Mouse (Mus musculus): Measurements from ENCODE around the gene Ccdc124. TPM values are rescaled to one million over a fixed set of nuclear protein-coding genes. Genes with fewer than 3 reads are reported as not detected.
"Not testable (repeated sequence)": the region's sequence is repeated elsewhere in the genome, so short reads cannot be mapped to it uniquely, and the experiment has no call there.

Ccdc124 gene
- polyA plus RNA-seq, 1 experiment from 2014 or later = 79.7 TPM

DNA sequence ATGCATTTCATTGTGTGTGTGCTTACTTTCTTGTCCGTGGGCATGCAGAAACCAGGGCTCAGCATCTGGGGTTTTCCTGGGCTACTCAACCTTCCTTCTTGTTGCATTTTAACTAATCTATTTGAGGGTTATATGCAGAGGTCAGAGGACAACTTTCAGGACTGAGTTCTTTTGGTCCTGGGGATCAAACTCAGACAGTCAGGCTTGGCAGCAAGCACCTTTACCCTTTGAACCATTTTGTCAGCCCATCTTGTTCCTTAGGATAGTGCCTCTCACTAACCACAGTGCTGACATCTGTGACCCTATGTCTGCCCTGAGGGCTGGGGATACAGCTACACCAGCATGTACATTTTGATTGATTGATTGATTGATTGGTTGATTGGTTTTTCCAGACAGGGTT, 45.9 kb downstream of the Ccdc124 start:
- H3K9ac ChIP-seq = no peak overlapping the region
- H3K27ac ChIP-seq = no peak overlapping the region
- H3K27me3 ChIP-seq = peaks cover 4% of the 10 kb centered on the region; the same call in 1 of the 2 replicates
- H3K4me1 ChIP-seq (replicated peaks) = peaks cover 1% of the 10 kb centered on the region
- H3K4me3 ChIP-seq = no peak overlapping the region
- no peaks in the 10 kb centered on the region for H3K36me3 ChIP-seq
- WGBS = 84% methylated on average over 1 of the region's 1 CpGs
- H3K4me2 ChIP-seq = no peak overlapping the region
- ATAC-seq (replicated peaks; ENCODE audit: insufficient number of reproducible peaks, insufficient read depth, low FRiP score, low read depth) = no peak
- H3K9me3 ChIP-seq (replicated peaks) = no peaks in the 10 kb centered on the region

- Histone ChIP-seq H3K27me3 (peaks cover 4% of the 10 kb centered on the region; the same call in 1 of the 2 replicates), H3K4me3 (no peak overlapping the region), H3K27ac (no peak overlapping the region), H3K4me2 (no peak overlapping the region), H3K9ac (no peak overlapping the region), H3K9me3 (replicated peaks) (no peaks in the 10 kb centered on the region), H3K36me3 (no peaks in the 10 kb centered on the region), H3K4me1 (replicated peaks) (no peaks in the 10 kb centered on the region)
- WGBS = 95% methylated on average over 2 of the region's 2 CpGs
- no peak for ATAC-seq (replicated peaks; ENCODE audit: insufficient number of reproducible peaks, insufficient read depth, low FRiP score, low read depth)
These were observed 46.7 kb downstream of the Ccdc124 start for GRCm38 (mm10) chr8:70827010-70827409.

DNA sequence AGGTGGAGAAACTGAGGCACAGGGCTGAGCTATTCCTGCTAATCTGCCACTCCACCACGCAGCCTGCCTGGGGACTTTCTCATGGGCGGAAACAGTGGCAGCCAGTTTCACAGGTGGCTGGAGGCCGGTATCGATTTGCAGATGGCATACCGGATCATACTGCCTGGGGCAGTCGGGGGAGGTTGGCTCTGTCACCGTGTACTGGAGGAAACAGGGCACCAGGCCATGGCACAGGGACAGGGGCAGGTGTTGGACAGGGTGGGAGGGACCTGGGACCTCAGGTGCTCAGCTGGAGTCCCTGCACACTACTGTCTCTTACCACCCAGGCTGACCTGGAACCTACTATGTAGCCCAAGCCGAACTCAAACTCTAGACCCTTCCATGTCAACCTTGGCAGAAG, 47.9 kb downstream of the Ccdc124 start:
- Histone ChIP-seq H3K27ac (no peak overlapping the region), H3K36me3 (no peaks in the 10 kb centered on the region), H3K9ac (no peak overlapping the region), H3K4me2 (no peak overlapping the region), H3K4me3 (no peak overlapping the region), H3K27me3 (peaks cover 7% of the 10 kb centered on the region), H3K9me3 (replicated peaks) (no peaks in the 10 kb centered on the region), H3K4me1 (replicated peaks) (0 out of 2 replicates have a peak, but pooled peaks cover 3% of the 10 kb centered on the region)
- ATAC-seq (replicated peaks; ENCODE audit: insufficient number of reproducible peaks, insufficient read depth, low FRiP score, low read depth) = no peak
- WGBS = 76% methylated on average over 8 of the region's 8 CpGs

- WGBS = 78% methylated on average over 7 of the region's 7 CpGs
- H3K4me2 ChIP-seq = no peak overlapping the region
- H3K9ac ChIP-seq = no peak overlapping the region
- H3K4me3 ChIP-seq = no peak overlapping the region
- 0 out of 2 replicates have a peak, but pooled peaks cover 10% of the 10 kb centered on the region for H3K4me1 ChIP-seq (replicated peaks)
- H3K27me3 ChIP-seq = peaks cover 25% of the 10 kb centered on the region
- no peak overlapping the region for H3K27ac ChIP-seq
- no peaks in the 10 kb centered on the region for H3K36me3 ChIP-seq
- H3K9me3 ChIP-seq (replicated peaks) = peaks cover 5% of the 10 kb centered on the region
- no peak for ATAC-seq (replicated peaks; ENCODE audit: insufficient number of reproducible peaks, insufficient read depth, low FRiP score, low read depth)
These were observed 49.9 kb downstream of the Ccdc124 start for GRCm38 (mm10) chr8:70823802-70824201.

DNA sequence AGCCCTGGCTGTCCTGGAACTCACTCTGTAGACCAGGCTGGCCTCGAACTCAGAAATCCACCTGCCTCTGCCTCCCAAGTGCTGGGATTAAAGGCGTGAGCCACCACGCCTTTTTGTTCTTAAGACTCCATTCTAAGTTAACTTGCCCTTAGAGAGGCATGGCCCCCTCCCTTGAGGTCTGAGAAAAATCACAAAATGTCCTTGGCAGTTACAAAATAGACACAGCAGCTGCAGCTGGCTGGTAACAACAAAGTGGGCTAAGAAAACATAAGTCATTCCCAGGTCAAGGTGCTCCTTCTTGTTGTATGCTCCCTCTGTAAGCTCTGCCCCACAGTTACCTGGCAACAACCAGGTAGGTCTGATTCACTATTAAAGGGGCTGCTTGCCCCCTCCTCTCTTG, 51.1 kb downstream of the Ccdc124 start:
- H3K36me3 ChIP-seq; H3K4me3 ChIP-seq; H3K9ac ChIP-seq; ATAC-seq (replicated peaks; ENCODE audit: insufficient number of reproducible peaks, insufficient read depth, low FRiP score, low read depth); H3K4me2 ChIP-seq; H3K27ac ChIP-seq; H3K4me1 ChIP-seq (replicated peaks): not testable (repeated sequence)
- WGBS = 87% methylated on average over 3 of the region's 3 CpGs
- Histone ChIP-seq H3K9me3 (replicated peaks) (peaks cover 11% of the 10 kb centered on the region), H3K27me3 (peaks cover 29% of the 10 kb centered on the region)

- WGBS = 34% methylated on average over 11 of the region's 11 CpGs
- no peak overlapping the region for H3K4me2 ChIP-seq
- ATAC-seq (replicated peaks; ENCODE audit: insufficient number of reproducible peaks, insufficient read depth, low FRiP score, low read depth) = no peak
- no peak overlapping the region for H3K9ac ChIP-seq
- H3K4me1 ChIP-seq (replicated peaks) = peaks cover 10% of the 10 kb centered on the region; the same call in 1 of the 2 replicates
- no peak overlapping the region for H3K4me3 ChIP-seq
- H3K27ac ChIP-seq = no peak overlapping the region
- peaks cover 32% of the 10 kb centered on the region for H3K27me3 ChIP-seq
- H3K36me3 ChIP-seq = no peaks in the 10 kb centered on the region
- peaks cover 11% of the 10 kb centered on the region for H3K9me3 ChIP-seq (replicated peaks)
These were observed 51.7 kb downstream of the Ccdc124 start for GRCm38 (mm10) chr8:70821992-70822391.

DNA sequence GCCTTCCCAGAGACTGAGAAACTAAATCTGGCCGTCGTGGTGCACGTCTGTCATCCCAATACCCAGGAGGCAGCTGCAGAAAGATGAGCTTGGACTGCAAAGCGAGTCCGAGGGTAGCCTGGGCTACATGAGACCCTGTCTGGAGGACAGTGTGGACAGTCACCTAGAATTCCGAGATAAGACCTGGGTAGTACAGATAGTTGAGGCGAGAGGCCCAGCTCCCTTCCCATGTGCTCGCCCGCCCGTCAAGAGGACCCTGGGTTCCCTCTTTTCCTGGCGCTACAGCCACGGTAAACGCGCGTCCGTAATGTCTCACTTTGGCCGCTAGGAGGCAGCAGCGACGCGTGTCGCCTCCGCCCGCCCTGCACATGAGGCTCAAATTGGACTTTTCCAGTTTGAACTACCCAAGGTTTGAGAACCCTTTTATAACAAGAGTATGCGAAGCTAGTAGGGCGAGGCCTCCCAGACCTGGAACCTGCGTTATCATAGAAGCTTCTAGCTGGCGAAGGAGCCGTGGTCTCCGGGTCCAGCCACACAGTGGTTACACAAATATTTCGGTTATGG, 52.3 kb downstream of the Ccdc124 start:
- no peak overlapping the region for H3K9ac ChIP-seq
- WGBS = 14% methylated on average over 30 of the region's 30 CpGs
- H3K36me3 ChIP-seq = no peaks in the 10 kb centered on the region
- peaks cover 14% of the 10 kb centered on the region; the same call in 1 of the 2 replicates for H3K4me1 ChIP-seq (replicated peaks)
- no peak overlapping the region for H3K4me2 ChIP-seq
- H3K27ac ChIP-seq = no peak overlapping the region
- H3K4me3 ChIP-seq = no peak overlapping the region
- H3K27me3 ChIP-seq = peaks cover 37% of the 10 kb centered on the region
- H3K9me3 ChIP-seq (replicated peaks) = peaks cover 11% of the 10 kb centered on the region
- no peak for ATAC-seq (replicated peaks; ENCODE audit: insufficient number of reproducible peaks, insufficient read depth, low FRiP score, low read depth)

DNA sequence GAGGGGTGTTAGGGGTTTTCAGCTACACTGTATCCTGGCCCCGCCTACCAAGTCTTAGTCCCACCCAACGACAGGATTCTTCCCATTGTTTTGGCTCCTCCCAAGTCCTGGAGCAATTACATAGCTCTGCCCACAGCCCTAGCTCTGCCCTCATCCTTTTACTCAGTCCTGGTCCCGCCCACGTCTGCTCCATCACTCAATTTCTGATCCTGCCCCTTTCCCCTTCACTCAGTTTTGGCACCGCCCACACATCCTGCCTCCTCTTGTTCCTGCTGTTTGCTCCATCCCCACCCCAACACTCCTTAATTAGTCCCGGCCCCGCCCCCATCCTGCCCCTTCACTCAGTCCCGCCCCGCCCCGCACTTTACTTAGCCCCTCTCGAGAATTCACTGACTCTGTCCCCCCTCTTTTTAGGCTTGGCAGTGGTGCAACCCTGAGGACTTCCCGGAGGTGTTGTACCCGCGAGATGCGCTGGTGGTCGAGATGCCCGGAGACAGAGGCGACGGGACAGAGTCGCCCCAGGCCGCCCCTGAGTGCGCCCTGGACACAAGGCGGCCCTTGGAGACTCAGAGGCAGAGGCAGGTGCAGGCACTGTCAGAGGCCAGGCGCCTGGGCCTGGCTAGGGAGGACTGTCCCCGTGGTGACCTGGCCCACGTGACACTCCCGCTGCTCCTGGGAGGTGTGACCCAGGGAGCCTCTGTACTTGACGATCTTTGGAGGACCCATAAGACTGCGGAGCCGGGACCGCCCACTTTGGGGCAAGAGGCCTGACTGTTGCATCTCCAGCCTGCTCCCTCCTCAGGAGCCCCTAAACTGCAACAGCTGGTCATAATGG, 53.4 kb downstream of the Ccdc124 start:
- peaks cover 48% of the 10 kb centered on the region for H3K27me3 ChIP-seq
- no peak overlapping the region for H3K4me3 ChIP-seq

More for the DNA sequence above, 53.4 kb downstream of the Ccdc124 start:
- Histone ChIP-seq H3K4me1 (replicated peaks) (peaks cover 14% of the 10 kb centered on the region; the same call in 1 of the 2 replicates), H3K27ac (no peak overlapping the region), H3K36me3 (no peaks in the 10 kb centered on the region), H3K4me2 (peak overlapping the region; percentile 19; the same call in 1 of the 2 replicates), H3K9me3 (replicated peaks) (peaks cover 11% of the 10 kb centered on the region), H3K9ac (no peak overlapping the region)
- 7% methylated on average over 31 of the region's 31 CpGs for WGBS
- ATAC-seq (replicated peaks; ENCODE audit: insufficient number of reproducible peaks, insufficient read depth, low FRiP score, low read depth) = peak; percentile 58

Small RNA genes lying within 50 kb of the gene (microRNA-seq; reads per million reads assigned to microRNA genes)
- gene Mir7067 = 1.3 reads per million

Other genes with a start within 250 kb of the Ccdc124 start
- 0.89 and 1.3 TPM in 2 replicates for gene Gdf15, start 241.5 kb downstream of the Ccdc124 start, polyA plus RNA-seq (2015; fragmentation: Nextera tagmentation; extraction: Ambion mirVana)
- gene Pgpep1, start 213.5 kb downstream of the Ccdc124 start, polyA plus RNA-seq (2015; fragmentation: Nextera tagmentation; extraction: Ambion mirVana) = 32.2 and 36.3 TPM in 2 replicates
- 256 and 281 TPM in 2 replicates for gene Lsm4, start 200.7 kb downstream of the Ccdc124 start, polyA plus RNA-seq (2015; fragmentation: Nextera tagmentation; extraction: Ambion mirVana)
- gene Jund, start 175.0 kb downstream of the Ccdc124 start, polyA plus RNA-seq (2015; fragmentation: Nextera tagmentation; extraction: Ambion mirVana) = 79.8 and 89.0 TPM in 2 replicates
- 0.04 TPM in 2 replicates for gene Iqcn, start 170.5 kb downstream of the Ccdc124 start, polyA plus RNA-seq (2015; fragmentation: Nextera tagmentation; extraction: Ambion mirVana)
- not detected in 2 replicates for gene Gm3336, start 155.4 kb downstream of the Ccdc124 start, polyA plus RNA-seq (2015; fragmentation: Nextera tagmentation; extraction: Ambion mirVana)
- gene Pde4c, start 150.2 kb downstream of the Ccdc124 start, polyA plus RNA-seq (2015; fragmentation: Nextera tagmentation; extraction: Ambion mirVana) = 0.19 and 0.32 TPM in 2 replicates
- gene Rab3a, start 119.3 kb downstream of the Ccdc124 start, polyA plus RNA-seq (2015; fragmentation: Nextera tagmentation; extraction: Ambion mirVana) = 21.0 and 25.5 TPM in 2 replicates
- gene Mpv17l2, start 113.0 kb downstream of the Ccdc124 start, polyA plus RNA-seq (2015; fragmentation: Nextera tagmentation; extraction: Ambion mirVana) = 43.0 and 45.2 TPM in 2 replicates
- gene Pik3r2, start 97.2 kb downstream of the Ccdc124 start, polyA plus RNA-seq (2015; fragmentation: Nextera tagmentation; extraction: Ambion mirVana) = 28.0 and 45.8 TPM in 2 replicates
- 5.0 and 11.1 TPM in 2 replicates for gene Mast3, start 68.9 kb downstream of the Ccdc124 start, polyA plus RNA-seq (2015; fragmentation: Nextera tagmentation; extraction: Ambion mirVana)
- 0.15 and 0.53 TPM in 2 replicates for gene Il12rb1, start 65.5 kb downstream of the Ccdc124 start, polyA plus RNA-seq (2015; fragmentation: Nextera tagmentation; extraction: Ambion mirVana)
- 2.8 and 4.0 TPM in 2 replicates for gene Arrdc2, start 34.2 kb downstream of the Ccdc124 start, polyA plus RNA-seq (2015; fragmentation: Nextera tagmentation; extraction: Ambion mirVana)
- 2.8 and 3.8 TPM in 2 replicates for gene Kcnn1, start 10.7 kb downstream of the Ccdc124 start, polyA plus RNA-seq (2015; fragmentation: Nextera tagmentation; extraction: Ambion mirVana)
- 0.09 and 0.36 TPM in 2 replicates for gene Slc5a5, start 18.8 kb upstream of the Ccdc124 start, polyA plus RNA-seq (2015; fragmentation: Nextera tagmentation; extraction: Ambion mirVana)
- 2,542 and 2,612 TPM in 2 replicates for gene Rpl18a, start 23.5 kb upstream of the Ccdc124 start, polyA plus RNA-seq (2015; fragmentation: Nextera tagmentation; extraction: Ambion mirVana)
- 30.3 and 41.6 TPM in 2 replicates for gene Map1s, start 32.0 kb upstream of the Ccdc124 start, polyA plus RNA-seq (2015; fragmentation: Nextera tagmentation; extraction: Ambion mirVana)